Mouse (Mus musculus) liver, adult 2 months (tissue): Measurements from ENCODE around the gene Cct8l1.

Experiments used
- CTCF ChIP-seq: fragments of 200-500 bp; IDR thresholded peaks from 2 replicates; pipeline ENCODE4 v1.5.1; 2011; ENCODE audit warnings: low read depth, low read length, control low read depth
- POLR2A ChIP-seq: fragments of 200-500 bp; IDR thresholded peaks from 2 replicates; pipeline ENCODE4 v1.6.1; 2011; ENCODE audit warnings: low read length, control low read depth; ENCODE audit not compliant: insufficient read depth; ENCODE audit errors: extremely low read depth

- TF ChIP-seq CTCF = no peak
- TF ChIP-seq POLR2A = no peak
Observed at GRCm38 (mm10) chr5:25519820-25520219, 4.0 kb downstream of the Cct8l1 start.
